Mouse (Mus musculus): Measurements from ENCODE around the gene Tmem14a. TPM values are rescaled to one million over a fixed set of nuclear protein-coding genes. Genes with fewer than 3 reads are reported as not detected.
"Not testable (repeated sequence)": the region's sequence is repeated elsewhere in the genome, so short reads cannot be mapped to it uniquely, and the experiment has no call there.

Gene Tmem14a
- 12.8 and 15.2 TPM in 2 replicates for polyA plus RNA-seq (2014; fragmentation: Nextera tagmentation; extraction: Ambion mirVana)

GRCm38 (mm10) chr1:21218489-21218919 lies at the start of gene Tmem14a:
TSS of gene Tmem14a (plus strand) at chr1:21218575.
- no peaks in the 10 kb centered on the region for H3K27me3 ChIP-seq (ENCODE audit: control insufficient read depth, insufficient read depth, low read length)
- peak within 1 kb of the TSS; percentile 43 for H3K4me3 ChIP-seq (ENCODE audit: low read depth, low read length)
- under 1% methylated on average over 17 of the region's 17 CpGs for WGBS
- peak; percentile 84 for ATAC-seq (ENCODE audit: insufficient number of reproducible peaks, insufficient read depth, low FRiP score, low read depth)
- H3K9ac ChIP-seq (replicated peaks; ENCODE audit: low read depth, low read length) = peak within 1 kb of the TSS; percentile 31
- no peaks in the 10 kb centered on the region for H3K36me3 ChIP-seq (ENCODE audit: control insufficient read depth, insufficient read depth, low read length)
- H3K27ac ChIP-seq (ENCODE audit: low read length) = peak within 1 kb of the TSS; percentile 5; the same call in 1 of the 2 replicates
- H3K4me1 ChIP-seq (ENCODE audit: control insufficient read depth, insufficient read depth, low read length) = no peaks in the 10 kb centered on the region
- peak within 1 kb of the TSS; percentile 49 for H3K4me2 ChIP-seq (replicated peaks; ENCODE audit: low read depth, low read length)
- no peaks in the 10 kb centered on the region for H3K9me3 ChIP-seq (ENCODE audit: control insufficient read depth, low read depth, low read length)

GRCm38 (mm10) chr1:21185196-21185595 lies 33.2 kb upstream of the Tmem14a start:
- ATAC-seq (ENCODE audit: insufficient number of reproducible peaks, insufficient read depth, low FRiP score, low read depth) = no peak
- Histone ChIP-seq H3K4me2 (replicated peaks; ENCODE audit: low read depth, low read length) (no peak overlapping the region), H3K4me3 (ENCODE audit: low read depth, low read length) (no peak overlapping the region), H3K27me3 (ENCODE audit: control insufficient read depth, insufficient read depth, low read length) (no peaks in the 10 kb centered on the region), H3K9ac (replicated peaks; ENCODE audit: low read depth, low read length) (no peak overlapping the region), H3K9me3 (ENCODE audit: control insufficient read depth, low read depth, low read length) (no peaks in the 10 kb centered on the region), H3K36me3 (ENCODE audit: control insufficient read depth, insufficient read depth, low read length) (no peaks in the 10 kb centered on the region), H3K4me1 (ENCODE audit: control insufficient read depth, insufficient read depth, low read length) (no peaks in the 10 kb centered on the region), H3K27ac (ENCODE audit: low read length) (no peak overlapping the region)
- 97% methylated on average over 6 of the region's 6 CpGs for WGBS

- Histone ChIP-seq H3K4me1 (ENCODE audit: control insufficient read depth, insufficient read depth, low read length) (no peaks in the 10 kb centered on the region), H3K27ac (ENCODE audit: low read length) (no peak overlapping the region), H3K9me3 (ENCODE audit: control insufficient read depth, low read depth, low read length) (no peaks in the 10 kb centered on the region), H3K4me3 (ENCODE audit: low read depth, low read length) (no peak overlapping the region), H3K4me2 (replicated peaks; ENCODE audit: low read depth, low read length) (no peak overlapping the region), H3K27me3 (ENCODE audit: control insufficient read depth, insufficient read depth, low read length) (no peaks in the 10 kb centered on the region), H3K36me3 (ENCODE audit: control insufficient read depth, insufficient read depth, low read length) (no peaks in the 10 kb centered on the region), H3K9ac (replicated peaks; ENCODE audit: low read depth, low read length) (no peak overlapping the region)
- WGBS = 71% methylated on average over 1 of the region's 1 CpGs
- no peak for ATAC-seq (ENCODE audit: insufficient number of reproducible peaks, insufficient read depth, low FRiP score, low read depth)
Measured at GRCm38 (mm10) chr1:21206241-21206640, 12.1 kb upstream of the Tmem14a start.

GRCm38 (mm10) chr1:21213537-21213936 lies 4.8 kb upstream of the Tmem14a start:
- H3K4me2 ChIP-seq (replicated peaks; ENCODE audit: low read depth, low read length); H3K4me1 ChIP-seq (ENCODE audit: control insufficient read depth, insufficient read depth, low read length); H3K27ac ChIP-seq (ENCODE audit: low read length); H3K9me3 ChIP-seq (ENCODE audit: control insufficient read depth, low read depth, low read length); H3K27me3 ChIP-seq (ENCODE audit: control insufficient read depth, insufficient read depth, low read length); H3K9ac ChIP-seq (replicated peaks; ENCODE audit: low read depth, low read length); H3K4me3 ChIP-seq (ENCODE audit: low read depth, low read length); ATAC-seq (ENCODE audit: insufficient number of reproducible peaks, insufficient read depth, low FRiP score, low read depth); H3K36me3 ChIP-seq (ENCODE audit: control insufficient read depth, insufficient read depth, low read length): not testable (repeated sequence)
- WGBS = 33% methylated on average over 2 of the region's 3 CpGs

- H3K36me3 ChIP-seq (ENCODE audit: control insufficient read depth, insufficient read depth, low read length); H3K27me3 ChIP-seq (ENCODE audit: control insufficient read depth, insufficient read depth, low read length); H3K4me3 ChIP-seq (ENCODE audit: low read depth, low read length); ATAC-seq (ENCODE audit: insufficient number of reproducible peaks, insufficient read depth, low FRiP score, low read depth); H3K9me3 ChIP-seq (ENCODE audit: control insufficient read depth, low read depth, low read length); H3K4me2 ChIP-seq (replicated peaks; ENCODE audit: low read depth, low read length); H3K9ac ChIP-seq (replicated peaks; ENCODE audit: low read depth, low read length); H3K4me1 ChIP-seq (ENCODE audit: control insufficient read depth, insufficient read depth, low read length); H3K27ac ChIP-seq (ENCODE audit: low read length): not testable (repeated sequence)
- whole genome bisulfite sequencing = 76% methylated on average over 6 of the region's 6 CpGs
Measured at GRCm38 (mm10) chr1:21213991-21214692, 4.2 kb upstream of the Tmem14a start.

- no peak overlapping the region for H3K9ac ChIP-seq (replicated peaks; ENCODE audit: low read depth, low read length)
- H3K27me3 ChIP-seq (ENCODE audit: control insufficient read depth, insufficient read depth, low read length) = no peaks in the 10 kb centered on the region
- 90% methylated on average over 6 of the region's 6 CpGs for WGBS
- H3K9me3 ChIP-seq (ENCODE audit: control insufficient read depth, low read depth, low read length) = no peaks in the 10 kb centered on the region
- H3K36me3 ChIP-seq (ENCODE audit: control insufficient read depth, insufficient read depth, low read length) = no peaks in the 10 kb centered on the region
- H3K4me3 ChIP-seq (ENCODE audit: low read depth, low read length) = no peak overlapping the region
- no peak overlapping the region for H3K4me2 ChIP-seq (replicated peaks; ENCODE audit: low read depth, low read length)
- H3K4me1 ChIP-seq (ENCODE audit: control insufficient read depth, insufficient read depth, low read length) = no peaks in the 10 kb centered on the region
- no peak for ATAC-seq (ENCODE audit: insufficient number of reproducible peaks, insufficient read depth, low FRiP score, low read depth)
- no peak overlapping the region for H3K27ac ChIP-seq (ENCODE audit: low read length)
Measured at GRCm38 (mm10) chr1:21227756-21228395, 9.5 kb downstream of the Tmem14a start.

- H3K4me1 ChIP-seq (ENCODE audit: control insufficient read depth, insufficient read depth, low read length); H3K9me3 ChIP-seq (ENCODE audit: control insufficient read depth, low read depth, low read length); H3K4me2 ChIP-seq (replicated peaks; ENCODE audit: low read depth, low read length); H3K27me3 ChIP-seq (ENCODE audit: control insufficient read depth, insufficient read depth, low read length); H3K4me3 ChIP-seq (ENCODE audit: low read depth, low read length); ATAC-seq (ENCODE audit: insufficient number of reproducible peaks, insufficient read depth, low FRiP score, low read depth); H3K27ac ChIP-seq (ENCODE audit: low read length); H3K36me3 ChIP-seq (ENCODE audit: control insufficient read depth, insufficient read depth, low read length); H3K9ac ChIP-seq (replicated peaks; ENCODE audit: low read depth, low read length): not testable (repeated sequence)
- WGBS = 74% methylated on average over 15 of the region's 15 CpGs
Measured at GRCm38 (mm10) chr1:21228740-21229722, 10.7 kb downstream of the Tmem14a start.

GRCm38 (mm10) chr1:21230376-21230775 lies 12.0 kb downstream of the Tmem14a start:
- no peak overlapping the region for H3K27ac ChIP-seq (ENCODE audit: low read length)
- H3K36me3 ChIP-seq (ENCODE audit: control insufficient read depth, insufficient read depth, low read length) = no peaks in the 10 kb centered on the region
- 62% methylated on average over 2 of the region's 2 CpGs for WGBS
- no peak for ATAC-seq (ENCODE audit: insufficient number of reproducible peaks, insufficient read depth, low FRiP score, low read depth)
- H3K27me3 ChIP-seq (ENCODE audit: control insufficient read depth, insufficient read depth, low read length) = no peaks in the 10 kb centered on the region
- no peak overlapping the region for H3K9ac ChIP-seq (replicated peaks; ENCODE audit: low read depth, low read length)
- H3K4me2 ChIP-seq (replicated peaks; ENCODE audit: low read depth, low read length) = no peak overlapping the region
- no peaks in the 10 kb centered on the region for H3K9me3 ChIP-seq (ENCODE audit: control insufficient read depth, low read depth, low read length)
- H3K4me3 ChIP-seq (ENCODE audit: low read depth, low read length) = no peak overlapping the region
- H3K4me1 ChIP-seq (ENCODE audit: control insufficient read depth, insufficient read depth, low read length) = no peaks in the 10 kb centered on the region

Measured in stomach, embryonic 14.5 days (tissue).